Mouse (Mus musculus) CD4-positive helper T cell, adult 2 months (primary cell): Measurements from ENCODE around the gene 4931422A03Rik.
"Not testable (repeated sequence)": the region's sequence is repeated elsewhere in the genome, so short reads cannot be mapped to it uniquely, and the experiment has no call there.

Source experiments
- DNase-seq: peaks from one replicate; pipeline ENCODE4 v3.0.0-alpha.2; 2012; ENCODE audit warnings: low read depth, missing footprints, low spot score

The 4931422A03Rik gene

DNA sequence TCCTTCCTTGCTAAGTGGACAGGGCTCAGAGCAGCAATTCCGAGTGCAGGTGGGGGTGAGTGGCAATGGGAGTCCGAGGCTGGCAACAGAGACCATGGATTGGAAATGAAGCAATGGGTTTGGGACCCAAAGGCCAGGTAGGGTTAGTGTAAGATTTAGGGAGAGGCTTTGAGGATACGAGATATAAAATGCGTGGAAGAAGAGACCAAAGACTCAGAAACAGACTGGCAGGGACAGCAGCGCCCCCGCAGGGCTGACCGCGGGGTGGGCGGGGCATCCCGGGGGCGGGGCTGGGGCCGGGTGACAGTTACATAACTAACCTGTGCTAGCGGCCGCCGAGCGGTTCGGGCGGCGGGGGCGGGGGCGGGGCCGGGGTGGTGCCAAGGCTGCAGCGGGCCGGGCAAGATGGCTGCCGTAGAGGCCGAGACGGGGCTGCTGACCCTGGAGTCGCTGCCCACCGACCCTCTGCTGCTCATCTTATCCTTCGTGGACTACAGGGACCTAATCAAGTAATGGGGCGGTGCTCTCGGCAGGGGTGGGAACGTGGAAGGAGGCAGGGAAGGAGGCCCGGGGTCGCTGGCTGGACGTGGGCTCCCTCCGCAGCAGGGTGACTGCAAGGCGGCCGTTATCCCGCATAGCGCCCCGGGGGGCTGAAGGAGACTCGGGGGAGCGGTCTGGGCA lies 563 bp downstream of the 4931422A03Rik start, which contains the start of gene Fbxo3:
TSS of gene Fbxo3 (plus strand) at position 264 of the 681 bp plus-strand sequence.
- DNase-seq = peak; percentile 82

- no peak for DNase-seq
These were observed 3.5 kb downstream of the 4931422A03Rik start for GRCm38 (mm10) chr2:104024656-104025055.

GRCm38 (mm10) chr2:104023096-104023495 lies 5.1 kb downstream of the 4931422A03Rik start:
- DNase-seq = no peak

GRCm38 (mm10) chr2:104008853-104009252 lies 19.3 kb downstream of the 4931422A03Rik start:
- DNase-seq = not testable (repeated sequence)

DNA sequence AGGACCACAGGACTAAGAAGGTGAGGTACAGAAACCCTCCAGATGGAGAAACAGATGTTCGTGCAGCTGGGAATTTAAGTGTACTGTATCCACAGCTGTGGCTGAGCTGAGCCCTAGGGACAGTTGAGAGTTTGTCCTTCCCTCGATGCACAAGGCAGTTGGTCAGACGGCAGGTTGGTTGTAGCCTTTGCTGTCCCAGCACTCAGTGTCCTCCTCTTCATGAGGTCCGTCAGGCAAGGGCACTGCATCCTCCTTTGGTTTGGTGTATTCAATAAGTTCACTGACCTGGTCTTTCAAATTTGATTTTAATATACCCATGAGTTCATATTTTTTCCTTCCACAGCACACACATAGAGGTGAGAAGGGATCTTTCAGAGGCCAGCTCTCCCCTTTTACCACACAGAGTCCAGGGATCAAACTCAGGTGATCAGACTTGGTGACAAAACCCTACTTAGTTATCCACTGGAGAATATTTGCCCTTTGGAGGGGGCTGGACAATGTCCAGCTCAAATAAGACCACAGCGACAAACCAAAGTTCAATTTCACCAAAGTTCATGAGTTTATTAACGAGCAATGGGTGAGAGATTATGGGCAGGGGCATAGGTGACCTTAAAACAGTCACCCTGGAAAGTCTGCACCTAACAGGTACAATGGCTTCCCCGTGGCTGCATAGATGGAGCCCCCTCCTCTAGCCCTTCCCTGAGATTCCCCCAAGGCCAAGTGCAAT lies 20.2 kb downstream of the 4931422A03Rik start:
- DNase-seq = no peak

GRCm38 (mm10) chr2:104002711-104003413 lies 25.3 kb downstream of the 4931422A03Rik start:
- peak; percentile 22 for DNase-seq

DNA sequence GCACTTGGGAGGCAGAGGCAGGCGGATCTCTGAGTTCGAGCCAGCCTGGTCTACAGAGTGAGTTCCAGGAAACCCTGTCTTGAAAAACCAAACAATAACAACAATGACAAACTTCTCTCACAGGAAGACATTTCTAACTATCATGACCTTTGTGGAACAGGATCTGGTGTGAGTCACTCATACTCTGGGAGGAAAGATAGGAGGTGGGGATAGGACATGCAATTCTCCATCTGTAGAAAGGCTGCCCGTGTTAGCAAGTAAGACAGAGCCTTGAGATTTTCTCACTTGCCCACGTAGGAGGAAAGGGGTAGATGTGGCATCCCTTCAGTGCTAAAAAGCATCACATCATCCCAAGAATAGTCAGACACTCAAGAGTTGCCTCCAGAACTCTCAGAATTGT lies 26.3 kb downstream of the 4931422A03Rik start:
- DNase-seq = no peak

- peak; percentile 12 for DNase-seq
These were observed 27.1 kb downstream of the 4931422A03Rik start for GRCm38 (mm10) chr2:104001076-104001475.

DNA sequence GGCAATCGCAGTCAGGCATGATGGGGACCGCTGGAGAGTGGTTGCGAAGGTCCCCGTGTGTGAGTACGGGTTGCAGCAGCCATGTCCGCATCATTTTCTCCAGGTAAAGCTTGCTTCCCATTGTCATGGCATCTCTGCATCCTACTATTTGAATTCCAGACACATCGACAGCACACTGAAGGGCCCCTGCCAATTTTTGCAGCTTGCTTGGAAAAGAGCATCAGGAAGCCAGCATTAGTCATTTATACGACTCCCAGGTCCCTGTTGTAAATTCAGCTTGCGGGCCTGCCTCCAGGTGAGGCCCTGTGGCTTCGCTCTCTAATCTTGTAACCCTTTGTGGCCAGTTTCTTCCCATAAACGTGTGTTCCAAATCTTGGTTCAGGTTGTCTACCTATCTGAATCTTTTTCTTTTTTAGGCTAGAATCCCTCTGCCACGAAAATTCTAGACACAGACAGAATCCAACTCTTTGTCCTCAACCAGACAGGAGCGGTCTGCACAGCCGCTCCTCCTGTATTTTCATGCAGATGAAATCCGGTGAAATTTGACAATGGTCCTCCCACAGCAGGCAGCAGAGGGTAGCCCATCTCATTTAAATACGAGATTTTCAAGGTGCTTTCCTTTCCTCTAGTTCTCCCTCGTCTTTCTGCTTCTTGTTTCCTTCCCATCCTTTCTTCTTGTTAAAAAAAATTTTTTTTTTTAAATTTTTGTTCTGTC lies 35.4 kb downstream of the 4931422A03Rik start:
- DNase-seq = no peak

GRCm38 (mm10) chr2:103992162-103992561 lies 36.0 kb downstream of the 4931422A03Rik start:
- no peak for DNase-seq

DNA sequence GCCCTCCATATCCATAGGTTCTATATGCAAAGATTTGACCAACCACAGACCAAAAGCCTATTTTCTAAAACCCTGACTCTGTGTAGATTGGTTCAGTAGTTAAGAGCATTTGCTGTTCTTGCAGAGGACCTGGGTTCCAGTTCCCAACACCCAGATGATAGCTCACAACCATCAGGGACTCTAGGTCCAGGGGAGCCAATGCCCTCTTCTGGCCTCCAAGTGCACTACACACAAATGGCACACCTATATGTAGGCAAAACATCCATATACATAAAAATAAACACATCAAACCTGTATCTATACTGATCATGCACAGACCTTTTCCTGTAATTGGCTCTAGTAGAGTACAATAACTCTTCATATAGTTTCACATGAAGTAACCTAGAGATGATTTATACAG lies 36.9 kb downstream of the 4931422A03Rik start:
- DNase-seq = no peak

- DNase-seq = no peak
These were observed 38.4 kb downstream of the 4931422A03Rik start for GRCm38 (mm10) chr2:103989724-103990123.

DNA sequence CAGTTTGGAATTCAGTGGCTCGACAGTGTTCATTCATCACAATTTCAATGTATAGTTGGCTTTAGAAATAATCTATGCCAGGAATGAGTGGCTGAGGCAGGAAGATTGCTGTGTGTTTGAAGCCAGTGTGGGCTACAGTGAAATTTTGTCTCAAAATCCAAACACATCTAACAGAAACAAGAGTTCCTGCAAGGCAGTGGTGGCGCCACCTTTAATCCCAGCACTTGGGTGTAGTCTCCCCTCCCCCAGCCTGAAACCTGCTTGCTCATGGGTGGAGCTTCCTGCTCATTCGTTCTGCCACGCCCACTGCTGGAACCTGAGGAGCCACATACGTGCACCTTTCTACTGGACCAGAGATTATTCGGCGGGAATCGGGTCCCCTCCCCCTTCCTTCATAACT lies 40.6 kb downstream of the 4931422A03Rik start:
- not testable (repeated sequence) for DNase-seq

GRCm38 (mm10) chr2:103983146-103983545 lies 45.0 kb downstream of the 4931422A03Rik start:
- DNase-seq = no peak

- DNase-seq = peak; percentile 45
These were observed 45.9 kb downstream of the 4931422A03Rik start for GRCm38 (mm10) chr2:103982250-103982649.

DNA sequence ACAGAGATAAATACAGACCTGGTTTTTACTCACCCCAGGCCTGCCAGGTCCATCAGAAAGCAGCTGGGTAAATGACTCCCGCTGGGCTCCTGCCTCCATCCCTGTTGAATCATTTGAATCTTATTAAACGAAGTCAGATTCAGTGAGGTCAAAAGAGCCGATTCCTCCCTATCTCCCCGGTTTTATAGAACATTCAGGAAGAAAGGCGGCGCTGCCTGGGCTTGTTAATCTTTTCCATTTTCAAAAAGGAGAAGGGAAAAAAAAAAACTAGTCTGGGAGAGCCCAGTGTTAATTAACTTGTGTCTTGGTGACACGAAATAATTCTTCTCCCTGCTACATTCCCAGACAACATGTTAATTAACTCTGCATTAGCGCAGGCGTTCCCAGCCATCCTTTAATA lies 50.4 kb downstream of the 4931422A03Rik start:
- DNase-seq = no peak

DNA sequence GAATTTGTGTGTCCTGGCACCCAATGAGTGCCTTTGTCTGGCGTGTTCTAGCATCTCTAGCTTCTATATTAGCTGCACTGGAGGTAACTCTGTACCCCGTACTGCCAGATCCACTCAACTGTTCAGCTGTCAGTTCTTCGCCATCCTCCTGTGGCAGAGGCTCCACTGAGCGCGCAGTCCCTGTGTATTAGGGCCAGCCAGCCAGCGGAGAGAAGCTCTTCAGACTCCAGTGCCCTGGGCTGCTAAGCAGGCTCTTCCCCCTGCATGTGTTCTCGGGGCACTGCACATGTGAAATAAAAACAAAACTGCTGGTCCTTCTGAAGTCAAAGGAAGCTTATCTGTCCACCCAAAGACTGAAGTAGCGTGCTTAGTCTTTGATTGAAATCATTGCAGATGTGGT lies 50.9 kb downstream of the 4931422A03Rik start:
- DNase-seq = no peak

GRCm38 (mm10) chr2:103975904-103976303 lies 52.3 kb downstream of the 4931422A03Rik start:
- DNase-seq = no peak

DNA sequence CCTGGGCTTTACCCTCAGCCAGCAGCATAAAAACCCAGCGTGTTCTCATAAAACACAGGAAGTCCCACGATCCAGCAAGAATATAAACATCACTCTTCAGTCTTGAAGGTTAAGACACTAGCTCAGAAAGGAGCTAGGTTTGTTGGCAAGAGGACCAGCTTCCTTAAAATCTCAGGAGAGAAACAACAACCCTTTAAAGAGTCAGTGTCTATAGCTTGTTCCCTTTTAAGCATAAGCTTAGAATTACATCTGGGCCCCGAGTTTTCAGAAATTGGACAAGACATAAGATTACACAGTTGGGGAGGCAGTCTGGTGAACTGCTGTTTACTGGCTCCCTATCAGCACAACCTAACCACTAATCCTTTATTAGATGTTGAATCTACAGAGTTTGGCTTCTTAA lies 56.3 kb downstream of the 4931422A03Rik start:
- no peak for DNase-seq

- DNase-seq = peak; percentile 9
These were observed 57.1 kb downstream of the 4931422A03Rik start for GRCm38 (mm10) chr2:103970791-103971649.
